Mouse (Mus musculus) liver, embryonic 14.5 days (tissue): Measurements from ENCODE around the gene Top1. TPM values are rescaled to one million over a fixed set of nuclear protein-coding genes. Genes with fewer than 3 reads are reported as not detected.

Experiments used
- ATAC-seq: fragments of 200-750 bp; cut with Nextera tagmentation; 2 replicates; pipeline ENCODE4 v1.8.0; 2017; ENCODE audit warnings: moderate number of reproducible peaks, mild to moderate bottlenecking, moderate library complexity; ENCODE audit not compliant: insufficient read depth
- DNase-seq, 3 experiments: peaks; one replicate each; pipeline ENCODE4 v3.0.0-alpha.2; 2012 to 2013; ENCODE audit warnings: low read depth in 3 of 3, low spot score in 3 of 3
- H3K27ac ChIP-seq: fragments of 300-500 bp; sonication (generic); 2 replicates; pipeline ENCODE4 v1.5.1; 2014; ENCODE audit warnings: moderate library complexity, mild to moderate bottlenecking, control low read depth, inconsistent platforms
- H3K27me3 ChIP-seq: fragments of 300-500 bp; sonication (generic); 2 replicates; pipeline ENCODE4 v1.6.1; 2014; ENCODE audit warnings: mild to moderate bottlenecking, low read length, moderate library complexity; ENCODE audit not compliant: control insufficient read depth, insufficient read depth
- H3K36me3 ChIP-seq: fragments of 300-500 bp; sonication (generic); replicated peaks from 2 replicates; pipeline ENCODE4 v1.6.1; 2014; ENCODE audit warnings: low read depth; ENCODE audit not compliant: control insufficient read depth, insufficient read depth
- H3K4me1 ChIP-seq, 2 experiments: fragments of 200-500 bp in 1 of 2; fragments of 300-500 bp in 1 of 2; sonication (generic) in 1 of 2; replicated peaks; 2 replicates each; pipeline ENCODE4 v1.6.1; 2012 to 2014; ENCODE audit warnings: antibody characterized with exemption in 1 of 2, inconsistent platforms in 1 of 2, low read length in 1 of 2; ENCODE audit not compliant: control insufficient read depth in 2 of 2, insufficient read depth in 2 of 2
- H3K4me2 ChIP-seq: fragments of 300-500 bp; sonication (generic); 2 replicates; pipeline ENCODE4 v1.6.1; 2014; ENCODE audit warnings: low read depth, mild to moderate bottlenecking, control low read depth, moderate library complexity
- H3K4me3 ChIP-seq, 2 experiments: fragments of 200-500 bp in 1 of 2; fragments of 300-500 bp in 1 of 2; sonication (generic) in 1 of 2; 2 replicates each; pipeline ENCODE4 v1.5.1; 2012 to 2014; ENCODE audit warnings: low read depth in 2 of 2, low read length in 2 of 2, mild to moderate bottlenecking in 2 of 2, control low read depth in 1 of 2, inconsistent platforms in 1 of 2, moderate library complexity in 1 of 2; ENCODE audit not compliant: insufficient read depth in 1 of 2
- H3K9ac ChIP-seq: fragments of 300-500 bp; sonication (generic); replicated peaks from 2 replicates; pipeline ENCODE4 v1.6.1; 2014; ENCODE audit warnings: mild to moderate bottlenecking, control low read depth, moderate library complexity
- H3K9me3 ChIP-seq: fragments of 300-500 bp; sonication (generic); 2 replicates; pipeline ENCODE4 v1.6.1; 2016; ENCODE audit warnings: low read length, mixed read lengths; ENCODE audit not compliant: control insufficient read depth
- CTCF ChIP-seq: IDR thresholded peaks from 2 replicates; pipeline ENCODE4 v1.5.1; 2016; ENCODE audit warnings: antibody characterized with exemption, low read depth, control low read depth
- EP300 ChIP-seq: IDR thresholded peaks from 2 replicates; pipeline ENCODE4 v1.6.1; 2016; ENCODE audit warnings: antibody characterized with exemption, low read depth
- WGBS: fragments of 180-500 bp; shearing (Covaris S2); extraction: QIAGEN DNeasy Blood & Tissue Kit; methylation state at CpG from one replicate; pipeline ENCODE4 v1.1.7; 2014; ENCODE audit not compliant: insufficient replicate concordance; 5-methylcytosine and 5-hydroxymethylcytosine counted together
- polyA plus RNA-seq, 2 experiments: library from polyadenylated mRNA; depleted of rRNA in 1 of 2; stranded (reverse) in 1 of 2; unstranded in 1 of 2; fragments of >200 nt; fragmentation: Nextera tagmentation in 1 of 2; extraction: Ambion mirVana in 1 of 2; gene quantifications; 2 replicates each; pipeline versions ENCODE4 v1.2.1 to v1.2.3; 2012 to 2014

Top1 gene
- polyA plus RNA-seq, 2 experiments = 33.6 to 51.2 TPM

DNA sequence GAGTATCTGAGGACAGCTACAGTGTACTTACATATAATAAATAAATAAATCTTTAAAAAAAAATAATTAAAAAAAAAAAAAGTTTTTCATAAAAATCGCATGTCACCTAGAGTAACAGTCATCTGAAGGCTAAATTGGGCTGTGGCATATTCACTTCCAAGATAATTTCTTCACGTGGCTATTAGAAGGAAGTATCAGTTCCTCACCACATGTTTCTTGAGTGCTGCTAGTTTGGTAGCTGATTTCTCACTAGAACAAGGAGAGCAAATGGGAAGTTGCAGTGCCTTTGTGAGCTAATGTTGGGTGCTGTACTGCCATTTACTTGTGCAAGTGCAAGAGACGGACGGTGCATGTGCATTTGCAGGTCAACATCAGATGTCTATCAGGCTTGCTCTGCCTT is 21.6 kb downstream of the Top1 start:
- Histone ChIP-seq H3K36me3 (peaks cover 35% of the 10 kb centered on the region), H3K9me3 (no peaks in the 10 kb centered on the region), H3K4me2 (no peak overlapping the region), H3K27me3 (no peaks in the 10 kb centered on the region), H3K9ac (no peak overlapping the region), H3K27ac (no peak overlapping the region), H3K4me3 (no peak overlapping the region), H3K4me1 (peaks cover 2 to 5% of the 10 kb centered on the region in 2 experiments; a peak in 3 of 4 replicates)
- no peak for DNase-seq
- peak; percentile 27; the same call in 1 of the 2 replicates for ATAC-seq
- no peak for TF ChIP-seq EP300
- no peak for TF ChIP-seq CTCF
- WGBS = 40% methylated on average over 4 of the region's 4 CpGs

DNA sequence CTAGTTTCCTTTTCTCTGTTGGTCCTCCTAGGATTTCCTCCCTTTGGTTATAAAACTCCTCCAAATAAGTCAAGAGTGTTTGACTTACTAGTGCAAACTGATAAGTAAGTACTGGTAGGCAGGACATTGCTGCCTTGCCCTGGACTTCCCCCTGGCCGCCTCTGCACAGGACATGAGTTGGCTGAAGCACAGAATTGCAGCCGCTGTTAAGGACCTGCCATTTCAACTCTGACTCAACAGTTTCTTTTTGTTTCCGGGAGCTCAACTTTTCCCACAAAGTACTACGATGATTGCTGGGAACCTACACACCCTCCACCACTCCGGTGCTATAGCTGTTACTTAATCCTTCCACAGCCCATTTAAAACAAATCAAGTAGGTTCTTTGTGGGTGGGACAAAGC is 54.6 kb downstream of the Top1 start:
- 38% methylated on average over 5 of the region's 5 CpGs for WGBS
- Histone ChIP-seq H3K4me3 (no peak overlapping the region), H3K9ac (no peak overlapping the region), H3K9me3 (no peaks in the 10 kb centered on the region), H3K27ac (no peak overlapping the region), H3K36me3 (peaks cover 79% of the 10 kb centered on the region), H3K27me3 (no peaks in the 10 kb centered on the region), H3K4me2 (no peak overlapping the region), H3K4me1 (no peaks in the 10 kb centered on the region)
- TF ChIP-seq CTCF (no peak), EP300 (no peak)
- DNase-seq = peak in 1 of 3 experiments; percentile 11
- no peak for ATAC-seq

DNA sequence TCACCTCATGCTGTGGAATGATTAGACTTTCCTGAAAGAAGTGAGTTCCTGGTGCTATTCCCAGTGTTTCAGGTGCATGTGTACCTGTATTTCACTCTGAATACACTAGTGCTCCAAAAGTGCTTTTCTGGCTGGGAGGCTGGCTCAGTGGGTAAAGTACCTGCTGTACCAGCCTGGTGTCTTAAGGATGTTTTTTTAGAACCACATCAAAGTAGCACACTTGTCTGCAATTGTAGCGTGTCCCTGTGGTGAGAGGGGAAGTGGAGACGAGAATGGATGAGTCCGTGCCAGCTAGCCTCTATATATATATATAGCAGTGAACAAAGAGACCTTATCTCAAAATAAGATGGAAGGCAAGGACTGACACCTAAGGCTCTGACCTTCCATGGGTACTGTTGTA is 55.9 kb downstream of the Top1 start:
- no peaks in the 10 kb centered on the region for H3K4me1 ChIP-seq
- H3K9ac ChIP-seq = no peak overlapping the region
- WGBS = 59% methylated on average over 3 of the region's 3 CpGs
- no peak overlapping the region for H3K27ac ChIP-seq
- TF ChIP-seq CTCF (no peak), EP300 (no peak)
- no peaks in the 10 kb centered on the region for H3K9me3 ChIP-seq
- H3K27me3 ChIP-seq = no peaks in the 10 kb centered on the region
- DNase-seq (no peak), ATAC-seq (no peak)
- peaks cover 82% of the 10 kb centered on the region for H3K36me3 ChIP-seq
- no peak overlapping the region for H3K4me2 ChIP-seq
- H3K4me3 ChIP-seq = no peak overlapping the region

DNA sequence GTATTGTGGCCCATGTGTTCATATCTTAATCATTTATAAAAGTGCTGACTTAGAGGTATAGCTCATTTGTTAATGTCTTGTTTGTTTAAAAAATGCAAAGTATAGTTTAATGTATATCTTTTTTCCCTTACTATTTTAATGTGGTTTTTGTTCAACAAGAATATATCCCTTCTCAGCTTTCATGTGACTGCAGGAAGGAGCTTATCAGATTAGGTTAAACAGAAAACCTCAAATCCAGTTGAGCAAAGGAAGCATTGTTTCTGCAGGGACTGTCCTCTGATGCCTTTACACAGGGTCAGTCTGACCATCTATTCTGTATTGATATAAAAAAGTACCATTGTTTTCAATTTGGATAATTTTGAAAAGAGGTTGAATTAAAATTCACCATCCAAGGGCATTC is 57.1 kb downstream of the Top1 start:
- H3K9me3 ChIP-seq = no peaks in the 10 kb centered on the region

DNA sequence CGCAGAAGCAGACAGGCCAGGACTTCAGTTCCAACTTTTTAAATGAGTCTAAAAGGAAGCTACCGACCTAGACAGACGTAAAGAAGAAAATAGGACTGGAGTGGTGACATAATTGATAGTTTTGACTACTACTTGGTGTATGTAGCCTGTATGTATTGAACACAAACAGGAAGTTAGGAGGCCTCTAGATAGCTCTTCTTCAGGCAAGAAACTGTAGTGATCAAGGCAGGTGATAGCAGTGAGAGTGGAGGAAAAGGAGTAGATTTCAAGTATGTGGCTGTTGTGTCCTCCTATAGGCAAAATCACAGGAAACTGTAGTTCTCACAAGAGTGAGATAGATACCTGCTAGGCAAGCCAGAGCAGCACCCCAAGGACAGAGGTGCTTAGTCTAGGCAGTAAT is 62.0 kb downstream of the Top1 start:
- WGBS = 64% methylated on average over 3 of the region's 3 CpGs
- H3K36me3 ChIP-seq = peaks cover 88% of the 10 kb centered on the region
- TF ChIP-seq CTCF (no peak), EP300 (no peak)
- H3K9ac ChIP-seq = no peak overlapping the region
- DNase-seq = no peak
- no peak overlapping the region for H3K4me3 ChIP-seq
- no peak for ATAC-seq
- no peaks in the 10 kb centered on the region for H3K9me3 ChIP-seq
- H3K4me1 ChIP-seq = no peaks in the 10 kb centered on the region
- no peak overlapping the region for H3K4me2 ChIP-seq
- H3K27me3 ChIP-seq = no peaks in the 10 kb centered on the region
- no peak overlapping the region for H3K27ac ChIP-seq

More for the DNA sequence above, 57.1 kb downstream of the Top1 start:
- ATAC-seq (no peak), DNase-seq (no peak)
- Histone ChIP-seq H3K27ac (no peak overlapping the region), H3K36me3 (peaks cover 85% of the 10 kb centered on the region), H3K4me3 (no peak overlapping the region), H3K4me2 (no peak overlapping the region), H3K4me1 (no peaks in the 10 kb centered on the region), H3K27me3 (no peaks in the 10 kb centered on the region), H3K9ac (no peak overlapping the region)
- no peak for TF ChIP-seq EP300
- no peak for TF ChIP-seq CTCF
